Mouse (Mus musculus) CH12.LX (cell line): Measurements from ENCODE around the gene Cd3e.

Experiments
- CTCF ChIP-seq, 2 experiments: IDR thresholded peaks in 1 of 2; conservative IDR thresholded peaks in 1 of 2; 2 replicates each; pipeline ENCODE4 v1.5.1; 2011 to 2012; ENCODE audit warnings: low read depth in 2 of 2, low read length in 2 of 2, improper control_type of control experiment in 1 of 2, inconsistent platforms in 1 of 2, mild to moderate bottlenecking in 1 of 2, moderate library complexity in 1 of 2
- EP300 ChIP-seq: IDR thresholded peaks from 2 replicates; pipeline ENCODE4 v1.6.1; 2011; ENCODE audit warnings: low read length, improper control_type of control experiment
- POLR2A ChIP-seq: IDR thresholded peaks from 2 replicates; pipeline ENCODE4 v1.6.1; 2011; ENCODE audit warnings: low read depth, mild to moderate bottlenecking, improper control_type of control experiment, low read length
- POLR2AphosphoS2 ChIP-seq: IDR thresholded peaks from 2 replicates; pipeline ENCODE4 v1.6.1; 2011; ENCODE audit warnings: low read depth, low read length, improper control_type of control experiment
- USF2 ChIP-seq: conservative IDR thresholded peaks from 2 replicates; pipeline ENCODE4 v1.6.1; 2011; ENCODE audit warnings: low read depth, low read length, improper control_type of control experiment

- TF ChIP-seq EP300 (no peak), CTCF (conservative IDR thresholded peaks at IDR 0.05 in 1 of 2, IDR thresholded peaks at IDR 0.05 in 1 of 2; ENCODE audit: low read depth in 2 of 2, low read length in 2 of 2) (no peak), USF2 (no peak), POLR2AphosphoS2 (no peak), POLR2A (no peak)
Observed at GRCm38 (mm10) chr9:45049731-45050130, 40.3 kb upstream of the Cd3e start.
